Mouse (Mus musculus) hindbrain, postnatal 0 days (tissue): ENCODE results near the gene Tmem259. TPM values are rescaled to one million over a fixed set of nuclear protein-coding genes. Genes with fewer than 3 reads are reported as not detected.

Experiments
- ATAC-seq: fragments of 200-750 bp; cut with Nextera tagmentation; 2 replicates; pipeline ENCODE4 v1.8.0; 2017; ENCODE audit warnings: mild to moderate bottlenecking, moderate TSS enrichment, moderate library complexity
- DNase-seq: peaks from one replicate; pipeline ENCODE4 v3.0.0-alpha.2; 2015; ENCODE audit warnings: low spot score
- H3K27ac ChIP-seq: fragments of 300-500 bp; sonication (generic); 2 replicates; pipeline ENCODE4 v1.5.1; 2014; ENCODE audit warnings: mild to moderate bottlenecking
- H3K27me3 ChIP-seq: fragments of 300-500 bp; sonication (generic); 2 replicates; pipeline ENCODE4 v1.6.1; 2014; ENCODE audit warnings: low read length, mixed read lengths; ENCODE audit not compliant: insufficient read depth
- H3K36me3 ChIP-seq: fragments of 300-500 bp; sonication (generic); 2 replicates; pipeline ENCODE4 v1.6.1; 2014; ENCODE audit warnings: low read length, mixed read lengths; ENCODE audit not compliant: insufficient read depth
- H3K4me1 ChIP-seq: fragments of 300-500 bp; sonication (generic); 2 replicates; pipeline ENCODE4 v1.6.1; 2014; ENCODE audit warnings: antibody characterized with exemption, low read length, mixed read lengths; ENCODE audit not compliant: insufficient read depth
- H3K4me2 ChIP-seq: fragments of 300-500 bp; sonication (generic); 2 replicates; pipeline ENCODE4 v1.6.1; 2014; ENCODE audit warnings: low read depth, mild to moderate bottlenecking, low read length, moderate library complexity, mixed read lengths
- H3K4me3 ChIP-seq: fragments of 300-500 bp; sonication (generic); 2 replicates; pipeline ENCODE4 v1.5.1; 2014; ENCODE audit warnings: low read length
- H3K9ac ChIP-seq: fragments of 300-500 bp; sonication (generic); replicated peaks from 2 replicates; pipeline ENCODE4 v1.6.1; 2014; ENCODE audit warnings: mild to moderate bottlenecking, low read length, moderate library complexity, mixed read lengths
- H3K9me3 ChIP-seq: fragments of 300-500 bp; sonication (generic); 2 replicates; pipeline ENCODE4 v1.6.1; 2016; ENCODE audit warnings: low read length, mixed read lengths
- CTCF ChIP-seq: IDR thresholded peaks from 2 replicates; pipeline ENCODE4 v1.5.1; 2016; ENCODE audit warnings: antibody characterized with exemption, control low read depth, low read depth
- WGBS: fragments of 180-500 bp; shearing (Covaris S2); extraction: QIAGEN DNeasy Blood & Tissue Kit; methylation state at CpG from one replicate; pipeline ENCODE4 v1.1.7; 2014; 5-methylcytosine and 5-hydroxymethylcytosine counted together
- polyA plus RNA-seq: library from polyadenylated mRNA; unstranded; fragments of >200 nt; fragmentation: Nextera tagmentation; extraction: Ambion mirVana; gene quantifications from 2 replicates; pipeline ENCODE4 v1.2.1, GENCODE M21; 2015
- total RNA-seq: library from RNA; depleted of rRNA; stranded (reverse); fragments of >200 nt; gene quantifications from 2 replicates; pipeline ENCODE4 v1.2.3, GENCODE M21; 2014

Gene Tmem259
- total and polyA plus RNA-seq, 2 experiments from 2014 or later, result 25.6 to 179 TPM

- DNase-seq, result no peak
- H3K9ac ChIP-seq, result no peak overlapping the region
- no peak overlapping the region for H3K4me3 ChIP-seq
- ATAC-seq, result no peak
- peak overlapping the region; percentile 48 for H3K27ac ChIP-seq
- 23% methylated on average over 6 of the region's 6 CpGs for WGBS
- H3K36me3 ChIP-seq, result no peaks in the 10 kb centered on the region
- TF ChIP-seq CTCF, result no peak
- no peak overlapping the region for H3K4me2 ChIP-seq
- peaks cover 10% of the 10 kb centered on the region for H3K4me1 ChIP-seq
- H3K9me3 ChIP-seq, result no peaks in the 10 kb centered on the region
- no peaks in the 10 kb centered on the region for H3K27me3 ChIP-seq
Observed at GRCm38 (mm10) chr10:79933861-79934260, 50.3 kb downstream of the Tmem259 start.

- no peak for TF ChIP-seq CTCF
- Histone ChIP-seq H3K27ac (peak overlapping the region; percentile 55; the same call in 1 of the 2 replicates), H3K27me3 (no peaks in the 10 kb centered on the region), H3K36me3 (no peaks in the 10 kb centered on the region), H3K4me3 (no peak overlapping the region), H3K4me1 (peaks cover 10% of the 10 kb centered on the region), H3K9ac (no peak overlapping the region), H3K4me2 (no peak overlapping the region), H3K9me3 (no peaks in the 10 kb centered on the region)
- ATAC-seq (no peak), DNase-seq (no peak)
- WGBS, result 42% methylated on average over 9 of the region's 9 CpGs
Observed at GRCm38 (mm10) chr10:79933145-79933679, 50.9 kb downstream of the Tmem259 start.

GRCm38 (mm10) chr10:79932736-79933135 is 51.4 kb downstream of the Tmem259 start:
- Histone ChIP-seq H3K4me1 (peaks cover 10% of the 10 kb centered on the region), H3K4me2 (no peak overlapping the region), H3K4me3 (no peak overlapping the region), H3K27ac (peak overlapping the region; percentile 55; the same call in 1 of the 2 replicates), H3K36me3 (no peaks in the 10 kb centered on the region), H3K27me3 (no peaks in the 10 kb centered on the region), H3K9me3 (no peaks in the 10 kb centered on the region), H3K9ac (no peak overlapping the region)
- no peak for TF ChIP-seq CTCF
- ATAC-seq (no peak), DNase-seq (peak; percentile 72)
- WGBS, result 21% methylated on average over 8 of the region's 8 CpGs

- DNase-seq (no peak), ATAC-seq (no peak)
- Histone ChIP-seq H3K4me2 (no peak overlapping the region), H3K4me1 (0 out of 2 replicates have a peak, but pooled peaks cover 5% of the 10 kb centered on the region), H3K9me3 (no peaks in the 10 kb centered on the region), H3K27ac (no peak overlapping the region), H3K4me3 (no peak overlapping the region), H3K27me3 (no peaks in the 10 kb centered on the region), H3K9ac (no peak overlapping the region), H3K36me3 (no peaks in the 10 kb centered on the region)
- no peak for TF ChIP-seq CTCF
- 82% methylated on average over 9 of the region's 9 CpGs for WGBS
Observed at GRCm38 (mm10) chr10:79931797-79932196, 52.3 kb downstream of the Tmem259 start.

GRCm38 (mm10) chr10:79930826-79931186 is 53.3 kb downstream of the Tmem259 start:
- Histone ChIP-seq H3K27ac (0 out of 2 replicates have a peak overlapping the region, but pooled peaks have one; percentile 20), H3K4me2 (no peak overlapping the region), H3K9ac (no peak overlapping the region; the same call in 1 of the 2 replicates), H3K9me3 (no peaks in the 10 kb centered on the region), H3K27me3 (no peaks in the 10 kb centered on the region), H3K4me1 (0 out of 2 replicates have a peak, but pooled peaks cover 8% of the 10 kb centered on the region), H3K4me3 (no peak overlapping the region), H3K36me3 (no peaks in the 10 kb centered on the region)
- TF ChIP-seq CTCF, result no peak
- no peak for DNase-seq
- WGBS, result 60% methylated on average over 16 of the region's 16 CpGs
- ATAC-seq, result no peak

GRCm38 (mm10) chr10:79929967-79930825 is 53.9 kb downstream of the Tmem259 start:
- DNase-seq, result no peak
- H3K4me2 ChIP-seq, result no peak overlapping the region
- H3K9ac ChIP-seq, result no peak overlapping the region; the same call in 1 of the 2 replicates
- TF ChIP-seq CTCF, result peak; percentile 12; the same call in 1 of the 2 replicates
- H3K27ac ChIP-seq, result peak overlapping the region; percentile 20; the same call in 1 of the 2 replicates
- no peak overlapping the region for H3K4me3 ChIP-seq
- no peaks in the 10 kb centered on the region for H3K27me3 ChIP-seq
- ATAC-seq, result no peak
- H3K4me1 ChIP-seq, result 0 out of 2 replicates have a peak, but pooled peaks cover 9% of the 10 kb centered on the region
- H3K36me3 ChIP-seq, result no peaks in the 10 kb centered on the region
- H3K9me3 ChIP-seq, result no peaks in the 10 kb centered on the region
- 71% methylated on average over 18 of the region's 18 CpGs for WGBS
